ENCODE assay signal across 16 mouse cellular contexts in the genomic region with DNA sequence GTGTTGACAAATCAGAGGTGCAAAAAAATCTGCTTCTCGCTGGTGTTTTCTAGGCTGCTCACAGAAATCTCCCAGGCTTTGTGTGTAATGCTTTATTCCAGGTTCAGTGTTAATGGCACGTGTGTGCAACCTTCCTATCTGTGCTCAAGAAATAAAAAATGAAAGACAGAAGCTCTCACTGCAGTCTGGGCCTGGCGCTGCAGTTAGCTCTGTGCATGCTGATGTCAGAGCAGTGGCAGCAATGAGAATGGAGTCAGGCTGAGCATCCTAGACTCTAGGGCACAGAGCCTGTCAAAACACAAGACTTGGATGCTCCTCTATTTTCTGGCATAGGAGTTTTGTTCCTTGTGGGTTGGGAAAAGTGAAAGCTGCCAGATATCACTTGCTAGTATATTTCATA. TPM values are rescaled to one million over a fixed set of nuclear protein-coding genes. Genes with fewer than 3 reads are reported as not detected.
DNase-seq lines count a peak whose midpoint lies in the region; ATAC-seq lines count a peak whose summit lies in the region.
"Had no signal": no experiment of that assay in that cellular context is flagged by ENCODE, and none has a peak within 500 bp of the region (broad histone marks: within the 10 kb centered on the region; RNA-seq: fewer than 3 reads in every experiment).

No protein-coding gene starts in this region.

- no peaks in the 10 kb centered on the region for H3K4me1 ChIP-seq in forebrain, embryonic 15.5 days
- no peaks in the 10 kb centered on the region for H3K4me1 ChIP-seq in forebrain, embryonic 11.5 days (replicated peaks; ENCODE audit: control insufficient read depth, insufficient read depth, low read length)
- peaks cover 6% of the 10 kb centered on the region; the same call in 1 of the 2 replicates for H3K4me1 ChIP-seq in neural tube, embryonic 12.5 days
- no peaks in the 10 kb centered on the region; the same call in 1 of the 2 replicates for H3K4me1 ChIP-seq in midbrain, embryonic 15.5 days

- no peaks in the 10 kb centered on the region for H3K9me3 ChIP-seq in forebrain, embryonic 15.5 days
- no peaks in the 10 kb centered on the region for H3K9me3 ChIP-seq in forebrain, embryonic 11.5 days (ENCODE audit: control insufficient read depth, low read length)
- H3K9me3 ChIP-seq in neural tube, embryonic 12.5 days: no peaks in the 10 kb centered on the region
- H3K9me3 ChIP-seq in midbrain, embryonic 15.5 days: no peaks in the 10 kb centered on the region

- H3K9ac ChIP-seq in forebrain, embryonic 15.5 days (replicated peaks): no peak overlapping the region
- H3K9ac ChIP-seq in forebrain, embryonic 11.5 days (ENCODE audit: low read length): no peak overlapping the region
- H3K9ac ChIP-seq in neural tube, embryonic 12.5 days: no peak overlapping the region
- H3K9ac ChIP-seq in midbrain, embryonic 15.5 days: no peak overlapping the region
- H3K9ac ChIP-seq: liver, postnatal 0 days had no signal

- no peak overlapping the region for H3K4me3 ChIP-seq in forebrain, embryonic 15.5 days
- H3K4me3 ChIP-seq in forebrain, embryonic 11.5 days (ENCODE audit: low read depth, low read length): no peak overlapping the region
- no peak overlapping the region for H3K4me3 ChIP-seq in neural tube, embryonic 12.5 days
- H3K4me3 ChIP-seq in midbrain, embryonic 15.5 days: no peak overlapping the region
- H3K4me3 ChIP-seq: erythroblast, embryonic 14.5 days had no signal

- no peaks in the 10 kb centered on the region for H3K27me3 ChIP-seq in forebrain, embryonic 15.5 days
- no peaks in the 10 kb centered on the region for H3K27me3 ChIP-seq in forebrain, embryonic 11.5 days (ENCODE audit: control insufficient read depth, insufficient read depth, low read length)
- H3K27me3 ChIP-seq in neural tube, embryonic 12.5 days (replicated peaks): no peaks in the 10 kb centered on the region
- no peaks in the 10 kb centered on the region for H3K27me3 ChIP-seq in midbrain, embryonic 15.5 days (replicated peaks)

- no peaks in the 10 kb centered on the region for H3K36me3 ChIP-seq in forebrain, embryonic 15.5 days
- no peaks in the 10 kb centered on the region for H3K36me3 ChIP-seq in forebrain, embryonic 11.5 days (ENCODE audit: control insufficient read depth, insufficient read depth, low read length)
- H3K36me3 ChIP-seq in neural tube, embryonic 12.5 days: no peaks in the 10 kb centered on the region
- H3K36me3 ChIP-seq in midbrain, embryonic 15.5 days (replicated peaks): no peaks in the 10 kb centered on the region

- no peak overlapping the region for H3K4me2 ChIP-seq in forebrain, embryonic 15.5 days (replicated peaks)
- H3K4me2 ChIP-seq in forebrain, embryonic 11.5 days (ENCODE audit: low read depth, low read length, severe bottlenecking): no peak overlapping the region
- H3K4me2 ChIP-seq in neural tube, embryonic 12.5 days (replicated peaks): no peak overlapping the region
- H3K4me2 ChIP-seq in midbrain, embryonic 15.5 days: no peak overlapping the region

- DNase-seq in forebrain, embryonic 11.5 days (ENCODE audit: low spot score): no peak
- no peak for DNase-seq in neural tube, embryonic 10.5 days (ENCODE audit: extremely low spot score, low spot score)
- no peak for DNase-seq in spleen, postnatal 10 days (ENCODE audit: low spot score in 2 of 2)
- DNase-seq: cerebellum, adult 2 months; heart, postnatal 4 days; kidney, adult 2 months; kidney, postnatal 25 days; liver, postnatal 0 days; lung, postnatal 14 days; thymus, postnatal 36 days had no signal

- ATAC-seq in forebrain, embryonic 15.5 days (replicated peaks): peak; percentile 81
- no peak for ATAC-seq in forebrain, embryonic 11.5 days (replicated peaks; ENCODE audit: low FRiP score)
- ATAC-seq in neural tube, embryonic 12.5 days (ENCODE audit: low FRiP score, low read depth): no peak
- peak; percentile 73 for ATAC-seq in midbrain, embryonic 15.5 days (replicated peaks)
- no peak for ATAC-seq in inflammation-experienced regulatory T-cells, adult 6 months
- ATAC-seq: liver, postnatal 0 days had no signal

- peak overlapping the region; percentile 9; the same call in 1 of the 2 replicates for H3K27ac ChIP-seq in forebrain, embryonic 15.5 days (replicated peaks)
- no peak overlapping the region for H3K27ac ChIP-seq in forebrain, embryonic 11.5 days (ENCODE audit: low read depth, low read length)
- H3K27ac ChIP-seq in neural tube, embryonic 12.5 days: 0 out of 2 replicates have a peak overlapping the region, but pooled peaks have one; percentile 28
- H3K27ac ChIP-seq in midbrain, embryonic 15.5 days: peak overlapping the region; percentile 47

- WGBS in forebrain, embryonic 15.5 days: 65% methylated on average over 3 of the region's 3 CpGs
- 85% methylated on average over 3 of the region's 3 CpGs for WGBS in forebrain, embryonic 11.5 days
- WGBS in neural tube, embryonic 12.5 days: 70% methylated on average over 3 of the region's 3 CpGs
- 61% methylated on average over 3 of the region's 3 CpGs for whole genome bisulfite sequencing in midbrain, embryonic 15.5 days

RNA-seq across cellular contexts. Expression of a gene that starts 39.7 kb away (rescaled TPM):
- not detected in 2 replicates for polyA plus RNA-seq in forebrain, embryonic 15.5 days (2015; fragmentation: Nextera tagmentation; extraction: Ambion mirVana)
- polyA plus RNA-seq in forebrain, embryonic 11.5 days (2014; fragmentation: Nextera tagmentation; extraction: Ambion mirVana): not detected in 2 replicates
- polyA plus RNA-seq in neural tube, embryonic 12.5 days (2016; fragmentation: Nextera tagmentation; extraction: Ambion mirVana): 13.5 and 14.5 TPM in 2 replicates
- polyA plus RNA-seq in midbrain, embryonic 15.5 days (2015; fragmentation: Nextera tagmentation; extraction: Ambion mirVana): 0.31 and 0.41 TPM in 2 replicates
- polyA plus RNA-seq in inflammation-experienced regulatory T-cells, adult 6 months (2017; shearing (Covaris generic)): not detected
- polyA plus RNA-seq: erythroblast, embryonic 14.5 days; heart, embryonic 14.5 days; kidney, adult 2 months; liver, postnatal 0 days had no signal

Comparison
In these comparisons a context has a peak if more than half of its experiments do, and no peak if none do; other contexts are left out.
1. ATAC-seq: peak in forebrain, embryonic 15.5 days (single experiment) and midbrain, embryonic 15.5 days (single experiment); none in forebrain, embryonic 11.5 days (single experiment), neural tube, embryonic 12.5 days (single experiment) and inflammation-experienced regulatory T-cells, adult 6 months (single experiment).
2. RNA of a gene that starts 39.7 kb away (polyA plus RNA-seq): 13.5 to 14.5 TPM in neural tube, embryonic 12.5 days; 0.31 to 0.41 TPM in midbrain, embryonic 15.5 days, not detected in forebrain, embryonic 11.5 days, not detected in forebrain, embryonic 15.5 days and not detected in inflammation-experienced regulatory T-cells, adult 6 months; every median in the first group is over 10 times any median in the second.